Mouse (Mus musculus) heart, adult 2 months (tissue): Measurements from ENCODE around the gene Ccdc148. TPM values are rescaled to one million over a fixed set of nuclear protein-coding genes. Genes with fewer than 3 reads are reported as not detected.

Experiments
- DNase-seq, 2 experiments: peaks; one replicate each; pipeline ENCODE4 v3.0.0; 2021
- H3K27ac ChIP-seq: fragments of 200-600 bp; 2 replicates; pipeline ENCODE4 v1.8.1; 2022
- H3K27me3 ChIP-seq: fragments of 200-500 bp; 2 replicates; pipeline ENCODE4 v1.6.1; 2012; ENCODE audit warnings: mild to moderate bottlenecking, low read length, inconsistent platforms, mixed read lengths; ENCODE audit not compliant: control insufficient read depth, insufficient read depth
- H3K36me3 ChIP-seq: fragments of 200-500 bp; 2 replicates; pipeline ENCODE4 v1.6.1; 2012; ENCODE audit warnings: low read length, inconsistent platforms; ENCODE audit not compliant: control insufficient read depth, insufficient read depth
- H3K4me1 ChIP-seq: fragments of 200-500 bp; 2 replicates; pipeline ENCODE4 v1.6.1; 2011; ENCODE audit warnings: low read length; ENCODE audit not compliant: control insufficient read depth, insufficient read depth
- H3K4me3 ChIP-seq: fragments of 200-600 bp; 2 replicates; pipeline ENCODE4 v1.8.1; 2022
- H3K79me2 ChIP-seq: fragments of 200-500 bp; replicated peaks from 2 replicates; pipeline ENCODE4 v1.6.1; 2012; ENCODE audit warnings: mild to moderate bottlenecking, inconsistent platforms, low read length, moderate library complexity, mixed read lengths; ENCODE audit not compliant: control insufficient read depth, insufficient read depth
- H3K9ac ChIP-seq: fragments of 200-500 bp; 2 replicates; pipeline ENCODE4 v1.6.1; 2012; ENCODE audit warnings: low read depth, mild to moderate bottlenecking, control low read depth, inconsistent platforms, low read length, mixed read lengths
- CTCF ChIP-seq: fragments of 200-600 bp; IDR thresholded peaks from 2 replicates; pipeline ENCODE4 v1.8.1; 2022; ENCODE audit warnings: antibody characterized with exemption, mild to moderate bottlenecking, moderate library complexity
- EP300 ChIP-seq: fragments of 200-500 bp; IDR thresholded peaks from 2 replicates; pipeline ENCODE4 v1.6.1; 2011; ENCODE audit warnings: low read depth, low read length, control low read depth; ENCODE audit not compliant: insufficient read depth
- POLR2A ChIP-seq: fragments of 200-500 bp; IDR thresholded peaks from 2 replicates; pipeline ENCODE4 v1.6.1; 2011; ENCODE audit warnings: mild to moderate bottlenecking, low read depth, low read length, control low read depth; ENCODE audit not compliant: insufficient read depth
- WGBS: fragments of 180-500 bp; shearing (Covaris S2); methylation state at CpG from one replicate; pipeline ENCODE4 v1.1.7; 2018; 5-methylcytosine and 5-hydroxymethylcytosine counted together
- intact Hi-C: fragments of 180-260 bp; cut with DNase I; formaldehyde crosslinking; loops from one replicate; pipeline ENCODE4 v1.15.1; 2025
- polyA plus RNA-seq: library from polyadenylated mRNA; depleted of rRNA; stranded (reverse); fragments of >200 nt; gene quantifications from 2 replicates; pipeline ENCODE4 v1.2.3, GENCODE M21; 2012
- total RNA-seq, 2 experiments: library from RNA; stranded (reverse); gene quantifications; 2 replicates each; pipeline ENCODE4 v1.2.3; 2021

Gene Ccdc148
- total and polyA plus RNA-seq, 3 experiments = 0.10 to 0.93 (median 0.60) TPM

GRCm38 (mm10) chr2:59167830-59168229 lies 7.3 kb upstream of the Ccdc148 start:
- Histone ChIP-seq H3K4me1 (peaks cover 13% of the 10 kb centered on the region), H3K27me3 (no peaks in the 10 kb centered on the region), H3K9ac (no peak overlapping the region), H3K36me3 (peaks cover 8% of the 10 kb centered on the region), H3K27ac (no peak overlapping the region), H3K4me3 (no peak overlapping the region), H3K79me2 (peaks cover 2% of the 10 kb centered on the region; the same call in 1 of the 2 replicates)
- DNase-seq = no peak
- no peak for TF ChIP-seq CTCF
- TF ChIP-seq POLR2A = no peak
- TF ChIP-seq EP300 = no peak
- 61% methylated on average over 4 of the region's 4 CpGs for WGBS
- intact Hi-C loops = no loop called here

GRCm38 (mm10) chr2:59166976-59167375 lies 6.5 kb upstream of the Ccdc148 start:
- Histone ChIP-seq H3K4me3 (no peak overlapping the region), H3K79me2 (peaks cover 2% of the 10 kb centered on the region; the same call in 1 of the 2 replicates), H3K9ac (no peak overlapping the region), H3K27ac (no peak overlapping the region), H3K4me1 (peaks cover 10% of the 10 kb centered on the region), H3K27me3 (no peaks in the 10 kb centered on the region), H3K36me3 (peaks cover 7% of the 10 kb centered on the region)
- no peak for DNase-seq
- WGBS = 78% methylated on average over 4 of the region's 4 CpGs
- intact Hi-C loops = no loop called here
- TF ChIP-seq EP300 (no peak), POLR2A (no peak), CTCF (no peak)

- Histone ChIP-seq H3K36me3 (peaks cover 3% of the 10 kb centered on the region; the same call in 1 of the 2 replicates), H3K27me3 (no peaks in the 10 kb centered on the region), H3K4me1 (peaks cover 2% of the 10 kb centered on the region), H3K9ac (peak overlapping the region; percentile 65), H3K27ac (peak overlapping the region; percentile 91), H3K4me3 (peak overlapping the region; percentile 77), H3K79me2 (0 out of 2 replicates have a peak, but pooled peaks cover 2% of the 10 kb centered on the region)
- intact Hi-C loops = loop anchor here (5.0 kb wide), 5 partner anchors 45 to 240 kb away; no protein-coding TSS in a partner anchor
- DNase-seq = no peak
- WGBS = 17% methylated on average over 8 of the region's 8 CpGs
- TF ChIP-seq POLR2A (no peak), CTCF (no peak), EP300 (no peak)
Measured at GRCm38 (mm10) chr2:59162285-59162600, 1.8 kb upstream of the Ccdc148 start.

- H3K79me2 ChIP-seq = 0 out of 2 replicates have a peak, but pooled peaks cover 2% of the 10 kb centered on the region
- DNase-seq = peak; percentile 81
- peaks cover 3% of the 10 kb centered on the region; the same call in 1 of the 2 replicates for H3K36me3 ChIP-seq
- no peaks in the 10 kb centered on the region for H3K27me3 ChIP-seq
- H3K4me3 ChIP-seq = peak overlapping the region; percentile 77
- peak overlapping the region; percentile 91 for H3K27ac ChIP-seq
- TF ChIP-seq CTCF (peak; percentile 50), EP300 (no peak), POLR2A (no peak)
- under 1% methylated on average over 74 of the region's 74 CpGs for WGBS
- H3K9ac ChIP-seq = peak overlapping the region; percentile 96
- intact Hi-C loops = loop anchor here (2.0 to 5.0 kb wide), 6 partner anchors 46 to 277 kb away; no protein-coding TSS in a partner anchor
- H3K4me1 ChIP-seq = peaks cover 1% of the 10 kb centered on the region
Measured at GRCm38 (mm10) chr2:59161441-59162284, 1.2 kb upstream of the Ccdc148 start.

- Histone ChIP-seq H3K36me3 (peaks cover 3% of the 10 kb centered on the region; the same call in 1 of the 2 replicates), H3K4me1 (peaks cover 1% of the 10 kb centered on the region), H3K79me2 (0 out of 2 replicates have a peak, but pooled peaks cover 2% of the 10 kb centered on the region), H3K9ac (peak overlapping the region; percentile 96), H3K4me3 (peak overlapping the region; percentile 77), H3K27me3 (no peaks in the 10 kb centered on the region), H3K27ac (peak overlapping the region; percentile 91)
- no peak for DNase-seq
- 1% methylated on average over 41 of the region's 58 CpGs for WGBS
- TF ChIP-seq CTCF = no peak
- TF ChIP-seq POLR2A = no peak
- TF ChIP-seq EP300 = no peak
- intact Hi-C loops = loop anchor here (2.0 to 5.0 kb wide), 6 partner anchors 46 to 278 kb away; no protein-coding TSS in a partner anchor
Measured at GRCm38 (mm10) chr2:59161021-59161440, 548 bp upstream of the Ccdc148 start.
